Mouse (Mus musculus) inflammation-experienced regulatory T-cells, adult 6 months (primary cell): ENCODE data around the gene Fam234b. TPM values are rescaled to one million over a fixed set of nuclear protein-coding genes. Genes with fewer than 3 reads are reported as not detected.

Experiments
- ATAC-seq: one replicate; pipeline ENCODE4 v1.8.0; 2017
- polyA plus RNA-seq, 3 experiments: library from polyadenylated mRNA; unstranded; fragments of 100-300 nt; shearing (Covaris generic); gene quantifications; one replicate each; pipeline ENCODE4 v1.2.1; 2017

Gene Fam234b
- 10 to 100 TPM; 21.9 to 30.2 (median 30.2) TPM for polyA plus RNA-seq

DNA sequence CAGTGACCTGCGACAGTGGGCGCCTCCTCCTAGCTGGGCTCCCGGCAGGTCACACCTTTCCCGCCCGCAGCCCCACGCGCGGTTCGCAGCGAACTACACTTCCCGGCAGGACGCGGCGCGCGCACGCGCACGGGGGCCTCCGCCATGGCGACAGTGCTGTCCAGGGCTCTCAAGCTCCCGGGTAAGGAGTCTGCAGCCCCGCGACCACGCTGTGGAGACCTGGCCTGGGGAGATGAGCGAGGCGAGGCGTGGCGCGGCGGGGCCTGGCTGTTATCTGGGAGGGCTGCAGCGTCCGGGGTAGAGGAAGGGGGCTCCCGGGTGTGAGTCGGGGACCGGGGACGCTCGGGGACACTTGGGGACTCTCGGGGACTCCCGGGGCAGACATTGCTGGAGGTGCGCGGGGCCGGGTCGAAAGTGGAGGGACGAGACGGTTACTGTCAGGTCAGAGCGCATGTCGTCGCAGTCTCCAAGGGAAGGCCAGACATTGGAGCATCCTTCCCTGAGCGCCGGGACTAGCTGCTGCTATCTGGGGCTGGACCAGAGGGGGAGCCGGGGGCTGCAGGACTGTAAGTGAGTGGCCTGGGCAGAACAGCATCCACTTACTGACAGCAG lies at the start of gene Fam234b, which contains the start of gene Hebp1:
Fam234b (plus strand) TSS at position 57 of the 612 bp plus-strand sequence.
Hebp1 (minus strand) TSS at position 102 of the 612 bp plus-strand sequence.
- ATAC-seq: peak; percentile 83

GRCm38 (mm10) chr6:135148506-135148905 lies 49.3 kb upstream of the Fam234b start:
- ATAC-seq: no peak

GRCm38 (mm10) chr6:135149175-135149574 lies 48.6 kb upstream of the Fam234b start:
- no peak for ATAC-seq

GRCm38 (mm10) chr6:135149722-135150121 lies 48.1 kb upstream of the Fam234b start:
- no peak for ATAC-seq

DNA sequence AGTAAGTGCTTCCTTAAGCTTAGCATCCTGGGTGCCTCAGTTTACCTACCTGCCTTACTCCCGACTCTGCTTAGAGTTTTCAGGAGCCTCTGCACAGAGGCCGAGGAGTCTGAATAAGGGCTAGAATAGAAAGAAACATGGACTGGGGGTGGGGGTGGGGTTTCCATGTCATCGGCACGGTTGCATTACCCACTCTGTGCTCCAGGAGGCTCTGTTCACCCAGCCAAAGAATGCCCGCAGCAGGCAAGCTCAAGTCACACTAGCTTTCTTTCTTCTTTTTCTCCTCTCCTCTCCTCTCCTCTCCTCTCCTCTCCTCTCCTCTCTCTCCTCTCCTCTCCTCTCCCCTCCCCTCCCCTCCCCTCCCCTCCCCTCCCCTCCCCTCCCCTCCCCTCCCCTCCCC lies 47.5 kb upstream of the Fam234b start:
- ATAC-seq: no peak

DNA sequence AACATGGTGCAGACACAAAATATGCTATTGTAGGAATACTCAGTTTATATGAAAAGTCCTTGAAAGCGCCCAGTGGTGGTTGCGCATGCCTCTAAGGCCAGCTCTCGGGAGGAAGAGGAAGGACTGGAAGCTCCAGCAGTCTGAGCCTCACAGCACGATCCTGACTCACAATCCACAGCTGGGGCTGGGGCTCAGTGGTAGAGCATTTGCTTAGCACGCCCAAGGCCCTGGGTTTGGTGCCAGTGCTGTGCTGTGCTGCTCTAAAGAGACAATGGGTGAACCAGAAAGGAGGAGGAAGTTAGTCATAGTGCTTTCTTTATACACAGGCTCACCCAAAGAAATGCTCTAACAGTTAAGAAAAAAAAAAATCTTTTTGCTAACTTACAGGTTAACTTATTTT lies 44.1 kb upstream of the Fam234b start:
- ATAC-seq: no peak

DNA sequence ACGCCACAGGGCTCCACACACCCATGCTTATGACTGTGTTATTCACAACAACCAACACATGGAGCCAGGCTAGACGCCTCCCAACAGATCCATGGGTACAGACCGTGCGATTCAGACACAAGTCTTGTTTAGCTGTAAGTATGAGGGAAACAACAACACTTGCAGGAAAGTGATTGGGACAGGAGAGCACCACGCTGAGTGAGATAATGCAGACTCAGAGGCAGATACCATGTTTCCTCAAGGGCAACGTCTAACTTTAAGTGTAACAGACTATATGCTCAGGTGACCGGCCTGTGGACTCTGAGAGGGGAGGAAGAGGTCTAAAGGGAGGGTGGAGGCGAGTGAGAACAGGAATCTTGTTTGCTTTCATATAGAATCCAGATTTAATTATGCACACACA lies 41.2 kb upstream of the Fam234b start:
- no peak for ATAC-seq

- ATAC-seq: no peak
These were observed 40.3 kb upstream of the Fam234b start for GRCm38 (mm10) chr6:135157496-135157895.

- ATAC-seq: no peak
These were observed 39.3 kb upstream of the Fam234b start for GRCm38 (mm10) chr6:135158509-135158908.

- ATAC-seq: no peak
These were observed 36.4 kb upstream of the Fam234b start for GRCm38 (mm10) chr6:135161356-135161755.

DNA sequence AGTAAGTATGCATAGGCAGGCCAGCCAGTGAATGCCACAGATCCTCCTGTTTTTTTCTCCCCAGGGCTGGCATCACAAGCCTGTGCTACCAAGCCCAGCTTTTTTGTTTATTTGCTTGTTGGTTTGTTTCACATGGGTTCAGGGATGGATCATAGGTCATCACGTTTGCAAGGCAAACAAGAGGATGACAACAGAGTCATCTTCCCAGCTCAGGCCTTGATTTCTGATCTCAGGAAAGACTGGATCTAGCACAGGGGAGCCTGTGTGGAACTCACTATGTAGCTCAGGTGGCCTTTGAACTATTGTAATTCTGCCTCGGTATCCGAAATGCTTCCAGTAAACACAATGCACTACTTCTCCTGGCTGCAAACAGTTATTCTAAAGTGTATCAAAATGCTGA lies 35.5 kb upstream of the Fam234b start:
- no peak for ATAC-seq

GRCm38 (mm10) chr6:135162861-135163260 lies 34.9 kb upstream of the Fam234b start:
- no peak for ATAC-seq

DNA sequence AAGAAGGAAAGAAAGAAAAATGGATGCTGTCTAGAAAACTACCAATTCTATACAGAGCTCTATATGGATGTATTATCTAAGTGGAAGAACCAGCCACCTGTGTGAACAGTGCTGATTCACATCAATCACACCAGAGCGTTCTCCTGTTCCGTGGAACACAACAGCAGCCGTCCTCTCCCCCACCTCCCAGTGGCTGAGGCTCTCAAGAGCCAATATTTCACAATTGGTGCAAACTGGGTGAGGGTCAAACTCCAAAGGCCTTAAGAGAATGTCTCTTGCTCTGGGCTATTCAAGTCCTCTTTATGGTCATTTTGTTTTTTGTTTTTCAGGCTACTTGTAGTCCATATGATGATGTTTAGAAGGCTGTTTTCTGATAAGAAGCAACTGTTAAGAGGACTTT lies 32.6 kb upstream of the Fam234b start:
- ATAC-seq: no peak

- no peak for ATAC-seq
These were observed 32.1 kb upstream of the Fam234b start for GRCm38 (mm10) chr6:135165706-135166105.

- no peak for ATAC-seq
These were observed 31.5 kb upstream of the Fam234b start for GRCm38 (mm10) chr6:135166262-135166661.

- ATAC-seq: no peak
These were observed 31.1 kb upstream of the Fam234b start for GRCm38 (mm10) chr6:135166712-135167111.

DNA sequence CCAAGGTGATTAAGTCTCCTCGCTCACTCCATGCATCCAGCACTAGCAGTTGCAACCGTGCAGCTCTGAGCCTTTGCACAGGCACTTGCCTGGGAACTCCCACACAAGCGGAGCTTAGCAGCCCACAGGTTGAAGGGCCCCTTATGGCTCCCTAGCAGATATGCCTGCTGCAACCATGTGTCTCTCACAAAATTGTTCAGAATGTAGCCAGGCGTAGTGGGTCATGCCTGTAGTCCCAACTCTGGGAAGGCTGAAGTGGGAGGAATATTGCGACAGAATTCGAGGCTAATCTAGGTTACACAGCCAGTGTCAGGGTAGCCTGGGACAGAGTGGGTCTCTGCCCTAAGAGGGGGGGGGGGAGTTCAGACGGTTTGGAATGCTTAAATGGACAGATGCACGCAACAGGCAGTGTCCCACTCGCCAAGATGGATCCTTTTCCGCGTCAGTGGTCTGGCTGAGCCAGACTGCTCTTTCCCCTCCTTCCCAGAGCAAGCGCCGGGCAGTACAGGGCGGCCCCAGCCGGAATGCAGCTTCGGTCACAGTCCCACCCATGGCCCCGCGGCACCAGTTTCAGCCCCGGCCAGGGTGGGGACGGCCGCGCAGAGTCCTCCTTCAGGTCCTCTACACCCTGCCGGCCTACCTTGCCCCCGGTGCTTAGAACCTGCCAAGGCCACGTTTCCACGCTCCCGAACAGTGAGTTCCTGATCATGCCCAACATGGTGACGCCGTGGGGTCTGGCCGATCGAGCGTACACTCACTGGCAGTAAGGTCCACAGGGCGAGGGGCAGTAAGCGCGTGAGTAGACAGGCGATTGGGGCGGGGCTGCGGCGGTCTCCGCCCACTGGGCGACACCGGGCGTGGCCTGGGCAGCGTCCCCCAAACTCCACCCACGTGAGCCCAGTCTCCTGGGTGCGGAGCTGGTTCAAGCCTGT lies 30.1 kb upstream of the Fam234b start:
- ATAC-seq: no peak

DNA sequence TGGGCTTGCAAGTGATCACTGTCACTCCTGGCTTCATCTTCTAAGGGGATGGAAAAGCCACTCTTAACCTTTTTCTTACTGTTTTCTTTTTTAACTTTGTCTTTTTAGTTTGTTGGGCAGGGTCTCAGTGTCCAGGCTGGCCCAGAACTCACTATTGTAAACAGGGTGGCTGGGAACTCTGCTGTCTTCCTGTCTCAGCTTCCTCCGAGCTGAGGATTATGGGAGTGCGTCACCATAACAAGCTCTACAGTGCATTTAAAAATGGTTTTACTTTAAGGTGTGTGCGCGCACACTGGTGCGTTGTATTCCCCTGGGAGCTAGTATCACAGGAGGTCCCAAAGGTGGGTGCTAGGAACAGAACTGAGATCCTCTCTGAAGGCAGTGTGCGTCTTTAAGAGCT lies 29.3 kb upstream of the Fam234b start:
- ATAC-seq: no peak

DNA sequence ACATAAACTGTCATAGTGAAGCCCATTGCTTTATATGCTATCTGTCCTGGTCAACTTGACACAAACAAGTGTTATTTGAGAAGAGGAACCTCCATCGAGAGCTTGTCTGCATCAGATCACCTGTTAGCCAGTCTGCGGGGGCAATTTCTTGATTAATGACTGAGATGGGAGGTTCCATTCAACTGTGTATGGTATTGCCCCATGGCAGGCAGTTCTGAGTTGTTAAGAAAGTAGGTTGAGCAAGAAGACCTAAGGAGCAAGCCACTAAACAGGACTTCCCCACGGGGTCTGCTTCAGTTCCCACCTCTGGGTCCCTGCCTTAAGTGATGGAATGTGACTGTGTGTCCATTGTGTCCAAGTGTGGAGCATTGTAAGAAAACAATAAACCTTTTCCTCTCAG lies 28.5 kb upstream of the Fam234b start:
- ATAC-seq: no peak

- ATAC-seq: no peak
These were observed 26.0 kb upstream of the Fam234b start for GRCm38 (mm10) chr6:135171736-135172135.

GRCm38 (mm10) chr6:135175014-135175413 lies 22.8 kb upstream of the Fam234b start:
- ATAC-seq: no peak

- no peak for ATAC-seq
These were observed 20.5 kb upstream of the Fam234b start for GRCm38 (mm10) chr6:135177271-135177670.

DNA sequence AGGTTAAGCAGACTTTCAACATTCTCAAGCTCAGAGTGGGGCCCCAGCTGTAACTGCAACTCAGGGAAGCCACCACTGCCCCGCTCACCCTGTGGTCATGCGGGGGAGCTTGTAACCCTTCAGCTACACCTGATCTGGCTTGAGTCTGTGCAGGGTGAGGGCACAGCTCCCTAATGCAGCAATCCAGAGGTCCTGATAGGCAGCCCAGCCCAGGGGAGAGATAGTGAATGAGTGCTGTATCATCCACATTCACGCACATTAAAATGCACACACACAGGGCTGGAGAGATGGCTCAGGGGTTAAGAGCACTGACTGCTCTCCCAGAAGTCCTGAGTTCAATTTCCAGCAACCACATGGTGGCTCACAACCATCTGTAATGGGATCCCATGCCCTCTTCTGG lies 19.2 kb upstream of the Fam234b start:
- no peak for ATAC-seq

GRCm38 (mm10) chr6:135182925-135183324 lies 14.9 kb upstream of the Fam234b start:
- ATAC-seq: no peak
